8 mouse cellular contexts compared by ENCODE assay signal in genomic region chr13:4608961-4609409, GRCm38 (mm10). TPM values are rescaled to one million over a fixed set of nuclear protein-coding genes. Genes with fewer than 3 reads are reported as not detected.
DNase-seq lines count a peak whose midpoint lies in the region; ATAC-seq and TF ChIP-seq lines count a peak whose summit lies in the region.

Gene Akr1e1, minus strand, starts transcription at chr13:4609174.

- no peak for TF ChIP-seq CTCF in bone marrow macrophage, adult 2 months (IDR thresholded peaks at IDR 0.05; ENCODE audit: low read depth, low read length)
- no peak for TF ChIP-seq CTCF in embryonic fibroblast, embryonic 13.5 days (IDR thresholded peaks at IDR 0.05; ENCODE audit: borderline replicate concordance, insufficient read depth, low read length)

- no peaks in the 10 kb centered on the region for H3K27me3 ChIP-seq in kidney, embryonic 14.5 days (ENCODE audit: control insufficient read depth, insufficient read depth, low read length)
- H3K27me3 ChIP-seq in limb, embryonic 15.5 days = no peaks in the 10 kb centered on the region

- H3K27ac ChIP-seq in bone marrow macrophage, adult 2 months (ENCODE audit: insufficient read depth, low read depth, low read length) = peak within 1 kb of the TSS; percentile 49
- 0 out of 2 replicates have a peak within 1 kb of the TSS, but pooled peaks have one; percentile 13 for H3K27ac ChIP-seq in embryonic fibroblast, embryonic 13.5 days (ENCODE audit: insufficient read depth, low read length)
- H3K27ac ChIP-seq in kidney, embryonic 14.5 days (ENCODE audit: low read depth, low read length) = peak within 1 kb of the TSS; percentile 30; the same call in 1 of the 2 replicates
- H3K27ac ChIP-seq in limb, embryonic 15.5 days = peak within 1 kb of the TSS; percentile 79

- H3K4me1 ChIP-seq in bone marrow macrophage, adult 2 months (ENCODE audit: control insufficient read depth, insufficient read depth, low read length) = peaks cover 4% of the 10 kb centered on the region
- no peaks in the 10 kb centered on the region for H3K4me1 ChIP-seq in embryonic fibroblast, embryonic 13.5 days (ENCODE audit: control insufficient read depth, insufficient read depth, low read length)
- H3K4me1 ChIP-seq in kidney, embryonic 14.5 days (ENCODE audit: control insufficient read depth, insufficient read depth, low read length) = no peaks in the 10 kb centered on the region
- no peaks in the 10 kb centered on the region for H3K4me1 ChIP-seq in limb, embryonic 15.5 days

- peak within 1 kb of the TSS; percentile 65 for H3K9ac ChIP-seq in kidney, embryonic 14.5 days (ENCODE audit: low read depth, low read length)
- peak within 1 kb of the TSS; percentile 53 for H3K9ac ChIP-seq in limb, embryonic 15.5 days

- no peaks in the 10 kb centered on the region for H3K36me3 ChIP-seq in kidney, embryonic 14.5 days (ENCODE audit: control insufficient read depth, insufficient read depth, low read length)
- H3K36me3 ChIP-seq in limb, embryonic 15.5 days = no peaks in the 10 kb centered on the region

- peak; percentile 91 for DNase-seq in A20 (ENCODE audit: low read depth, low spot score)
- DNase-seq in heart, adult 9 months (ENCODE audit: low spot score in 2 of 2) = peak; percentile 94 to 98
- DNase-seq in monocyte, adult 2 months (ENCODE audit: low read depth in 1 of 2, low spot score in 2 of 2) = peak; percentile 27
- DNase-seq in spleen, postnatal 36 days (ENCODE audit: low spot score in 2 of 2) = peak; percentile 67 to 71

- WGBS in kidney, embryonic 14.5 days = 4% methylated on average over 10 of the region's 10 CpGs
- WGBS in limb, embryonic 15.5 days = 3% methylated on average over 10 of the region's 10 CpGs

- peak within 1 kb of the TSS; percentile 60 for H3K4me2 ChIP-seq in kidney, embryonic 14.5 days (replicated peaks; ENCODE audit: low read depth, low read length)
- H3K4me2 ChIP-seq in limb, embryonic 15.5 days = peak within 1 kb of the TSS; percentile 50

- peak; percentile 81 for TF ChIP-seq POLR2A in bone marrow macrophage, adult 2 months (IDR thresholded peaks at IDR 0.05; ENCODE audit: borderline replicate concordance, low read depth, low read length)
- peak; percentile 87 for TF ChIP-seq POLR2A in embryonic fibroblast, embryonic 13.5 days (IDR thresholded peaks at IDR 0.05; ENCODE audit: low read depth, low read length)

- H3K9me3 ChIP-seq in kidney, embryonic 14.5 days (ENCODE audit: control insufficient read depth, low read length) = no peaks in the 10 kb centered on the region
- H3K9me3 ChIP-seq in limb, embryonic 15.5 days = no peaks in the 10 kb centered on the region

- peak; percentile 100 for ATAC-seq in kidney, embryonic 14.5 days (ENCODE audit: low FRiP score, low TSS enrichment)
- peak; percentile 98 for ATAC-seq in limb, embryonic 15.5 days (ENCODE audit: insufficient number of reproducible peaks, low FRiP score, low TSS enrichment, low read depth)

- peak within 1 kb of the TSS; percentile 84 for H3K4me3 ChIP-seq in bone marrow macrophage, adult 2 months (ENCODE audit: insufficient read depth, low read length)
- H3K4me3 ChIP-seq in embryonic fibroblast, embryonic 13.5 days (ENCODE audit: insufficient read depth, low read length) = peak within 1 kb of the TSS; percentile 80
- peak within 1 kb of the TSS; percentile 60 for H3K4me3 ChIP-seq in kidney, embryonic 14.5 days (ENCODE audit: low read length)
- peak within 1 kb of the TSS; percentile 60 for H3K4me3 ChIP-seq in limb, embryonic 15.5 days

RNA-seq across cellular contexts. Expression of gene Akr1e1, which starts in this region (rescaled TPM):
- 20.2 and 34.8 TPM in 2 replicates for polyA plus RNA-seq in bone marrow macrophage, adult 2 months (2012; ENCODE audit: insufficient read depth, insufficient read length, missing spikeins)
- 28.6 and 32.0 TPM in 2 replicates for polyA plus RNA-seq in embryonic fibroblast, embryonic 13.5 days (2011; ENCODE audit: insufficient read length, low read depth, missing spikeins)
- polyA plus RNA-seq in kidney, embryonic 14.5 days (2014; fragmentation: Nextera tagmentation; extraction: Ambion mirVana) = 32.2 and 35.6 TPM in 2 replicates
- polyA plus RNA-seq in limb, embryonic 15.5 days (2015; fragmentation: Nextera tagmentation; extraction: Ambion mirVana) = 36.4 and 42.5 TPM in 2 replicates

Comparison
In these comparisons a context has a peak if more than half of its experiments do, and no peak if none do; other contexts are left out.
1. Peak in every context shown above with its lines: DNase-seq, ATAC-seq, H3K4me3 ChIP-seq and H3K27ac ChIP-seq.
2. DNase-seq: peak in every context shown above with its lines; median percentile 96 in heart, adult 9 months; 91 in A20; 69 in spleen, postnatal 36 days; 27 in monocyte, adult 2 months.
3. H3K27ac ChIP-seq: peak in every context shown above with its lines; median percentile 79 in limb, embryonic 15.5 days; 49 in bone marrow macrophage, adult 2 months; 30 in kidney, embryonic 14.5 days; 13 in embryonic fibroblast, embryonic 13.5 days.